Mouse (Mus musculus) MEL-GATA-1-ER (cell line): ENCODE measurements around the gene Pla2g1b.
"Not testable (repeated sequence)": the region's sequence is repeated elsewhere in the genome, so short reads cannot be mapped to it uniquely, and the experiment has no call there.

ENCODE experiments used
- DNase-seq: peaks from one replicate; pipeline ENCODE4 v3.0.0-alpha.2; 2012; ENCODE audit warnings: low read depth; ENCODE audit errors: extremely low read depth

Pla2g1b gene

DNA sequence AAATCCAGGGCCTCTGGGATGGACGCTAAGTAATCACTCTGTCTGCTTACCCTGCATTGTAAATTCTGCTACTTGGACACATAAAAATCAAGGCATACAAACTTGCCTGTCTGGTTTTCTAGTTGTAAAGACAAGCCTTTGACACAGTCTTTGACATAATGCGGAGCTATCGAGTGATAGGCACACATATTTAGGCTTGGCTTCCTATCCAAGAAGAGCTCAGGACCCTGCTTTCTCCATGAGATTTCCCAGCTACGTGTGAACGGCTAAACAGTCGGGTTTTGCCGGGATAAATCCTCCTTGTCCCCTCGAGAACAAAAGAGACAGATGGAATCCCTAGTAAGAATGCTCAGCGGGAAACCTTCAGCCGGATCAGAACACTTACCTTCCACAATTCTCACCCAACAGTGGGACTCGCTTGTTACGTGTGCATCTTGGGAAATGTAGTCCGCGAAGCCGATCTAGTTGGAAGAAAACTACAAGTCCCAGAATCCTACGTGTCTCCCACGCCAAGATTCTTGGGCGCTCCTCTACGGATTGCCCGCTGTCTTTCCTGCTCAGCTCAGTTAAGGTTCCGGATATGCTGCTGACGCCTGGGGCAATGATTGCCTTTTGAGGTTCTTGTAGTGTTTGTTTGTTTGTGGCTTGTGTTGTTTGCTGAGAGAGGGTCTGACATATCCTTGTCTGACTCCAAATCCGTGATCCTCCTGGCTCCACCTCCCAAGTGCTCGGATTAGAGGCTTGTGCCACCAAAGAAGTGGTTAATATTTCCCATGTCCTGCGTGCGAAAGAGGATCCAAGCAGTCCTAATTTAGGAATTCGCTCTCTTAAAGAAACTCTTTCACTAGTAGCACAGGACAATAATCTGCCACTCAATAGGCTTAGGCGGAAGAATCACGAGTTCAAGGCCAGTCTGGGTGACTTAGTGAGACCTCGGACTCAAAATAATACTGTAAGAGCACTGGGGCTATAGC is 18.2 kb downstream of the Pla2g1b start, which contains the start of gene Sirt4:
Sirt4 (minus strand) TSS at position 779 of the 974 bp plus-strand sequence.
- peak; percentile 97 for DNase-seq

GRCm38 (mm10) chr5:115484996-115485395 is 18.9 kb downstream of the Pla2g1b start:
- DNase-seq = no peak

- DNase-seq = no peak
Measured at GRCm38 (mm10) chr5:115485489-115486205, 19.6 kb downstream of the Pla2g1b start.

GRCm38 (mm10) chr5:115486726-115487125 is 20.7 kb downstream of the Pla2g1b start:
- DNase-seq = no peak

GRCm38 (mm10) chr5:115487353-115487752 is 21.3 kb downstream of the Pla2g1b start:
- no peak for DNase-seq

DNA sequence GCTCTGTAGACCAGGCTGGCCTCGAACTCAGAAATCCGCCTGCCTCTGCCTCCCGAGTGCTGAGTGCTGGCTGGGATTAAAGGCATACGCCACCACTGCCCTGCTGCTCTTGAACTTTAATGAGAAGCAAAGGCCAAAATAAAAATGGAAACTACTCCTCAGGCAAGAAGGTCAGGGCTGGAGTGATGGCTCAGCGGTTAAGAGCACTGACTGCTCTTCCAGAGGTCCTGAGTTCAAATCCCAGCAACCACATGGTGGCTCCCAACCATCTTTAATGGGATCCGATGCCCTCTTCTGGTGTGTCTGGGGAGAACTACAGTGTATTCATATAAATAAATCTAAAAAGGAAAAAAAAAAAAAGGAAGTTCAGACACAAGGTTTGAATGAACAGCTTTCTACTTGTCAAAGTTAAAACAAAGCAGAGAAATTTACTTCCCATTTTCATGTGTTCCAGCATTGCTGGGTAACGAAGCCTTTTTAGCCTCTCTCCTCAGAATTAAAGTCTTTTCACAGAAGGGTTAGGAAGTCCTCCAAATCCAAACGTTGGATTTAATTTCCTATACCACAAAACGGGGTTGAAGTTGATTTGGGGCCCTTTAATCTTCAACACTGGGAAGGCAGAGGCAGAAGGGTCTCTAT is 22.0 kb downstream of the Pla2g1b start:
- DNase-seq = peak; percentile 76

DNA sequence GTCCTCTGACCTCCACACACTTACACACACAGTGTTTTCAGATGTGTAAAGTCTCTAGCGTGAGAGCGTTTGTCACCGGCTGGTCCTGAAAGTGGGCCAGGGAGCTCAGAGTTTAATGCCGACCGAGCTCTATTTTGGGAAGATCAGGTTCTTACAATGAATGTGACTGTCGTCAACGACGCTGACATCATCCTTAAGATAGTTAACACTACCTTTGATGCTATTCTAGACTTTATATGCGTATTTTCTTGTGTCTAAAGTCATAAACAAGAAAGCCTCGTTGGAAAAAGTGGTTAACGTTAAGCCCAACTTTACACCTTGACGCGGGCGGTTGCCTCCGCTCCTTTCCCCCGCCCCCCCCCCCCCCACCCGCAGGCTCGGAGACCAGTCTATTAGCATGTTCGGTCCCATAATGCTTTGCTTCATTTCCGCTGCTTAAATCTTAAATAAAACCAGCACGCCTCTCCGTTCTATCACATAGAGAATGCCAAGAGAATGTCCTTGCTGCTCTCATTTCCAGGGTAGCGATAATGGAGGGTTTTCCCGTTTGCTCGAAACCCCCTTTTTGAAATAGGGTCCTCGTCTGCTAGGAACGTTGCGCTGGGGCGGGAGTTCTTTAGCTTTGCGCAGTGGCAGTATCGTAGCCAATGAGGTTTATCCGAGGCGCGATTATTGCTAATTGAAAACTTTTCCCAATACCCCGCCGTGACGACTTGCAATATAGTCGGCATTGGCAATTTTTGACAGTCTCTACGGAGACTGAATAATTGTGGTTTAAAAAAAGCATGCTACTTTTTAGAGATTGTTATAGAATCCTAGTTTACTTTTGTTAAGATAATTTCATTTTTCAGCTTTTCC is 23.0 kb downstream of the Pla2g1b start:
- DNase-seq = peak; percentile 41

DNA sequence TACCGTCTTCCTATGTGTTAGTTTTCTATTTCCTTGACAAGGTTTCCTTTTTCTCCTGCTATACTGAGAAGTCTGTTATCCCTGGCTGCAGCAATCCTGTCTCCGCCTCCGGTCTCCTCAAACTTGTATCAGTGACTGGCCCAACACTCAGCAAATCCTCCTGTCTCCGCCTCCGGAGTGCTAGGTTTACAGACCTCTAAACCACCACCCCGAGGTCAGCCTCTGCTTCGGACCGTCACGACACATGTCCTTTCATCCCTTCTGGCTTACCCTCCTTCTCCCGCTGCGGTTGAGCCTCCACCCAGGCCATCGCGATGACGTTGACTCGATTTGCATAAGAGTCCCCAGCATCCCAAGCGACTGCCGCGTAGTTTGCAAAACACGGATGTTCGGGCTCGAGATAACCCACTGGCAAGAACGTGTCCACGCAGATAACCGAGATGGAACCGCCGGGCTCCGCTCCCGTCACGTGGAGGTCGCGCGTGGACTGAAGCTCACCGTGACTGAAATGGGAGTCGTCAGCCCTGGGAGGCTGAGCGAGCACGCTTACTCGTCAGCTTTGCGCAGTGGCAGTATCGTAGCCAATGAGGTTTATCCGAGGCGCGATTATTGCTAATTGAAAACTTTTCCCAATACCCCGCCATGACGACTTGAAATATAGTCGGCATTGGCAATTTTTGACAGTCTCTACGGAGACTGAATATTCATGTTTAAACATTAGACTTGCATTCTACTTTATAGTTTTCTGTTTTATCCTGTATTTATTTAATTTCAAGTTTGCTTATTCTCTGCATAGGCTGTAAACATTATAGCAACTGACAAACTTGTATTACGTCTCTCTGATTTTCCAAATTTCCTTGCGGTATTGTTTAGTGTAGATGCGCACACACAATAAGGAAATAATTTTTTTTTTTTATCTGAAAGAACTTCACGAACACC is 23.9 kb downstream of the Pla2g1b start:
- DNase-seq = peak; percentile 98

- no peak for DNase-seq
Measured at GRCm38 (mm10) chr5:115490638-115491000, 24.6 kb downstream of the Pla2g1b start.

DNA sequence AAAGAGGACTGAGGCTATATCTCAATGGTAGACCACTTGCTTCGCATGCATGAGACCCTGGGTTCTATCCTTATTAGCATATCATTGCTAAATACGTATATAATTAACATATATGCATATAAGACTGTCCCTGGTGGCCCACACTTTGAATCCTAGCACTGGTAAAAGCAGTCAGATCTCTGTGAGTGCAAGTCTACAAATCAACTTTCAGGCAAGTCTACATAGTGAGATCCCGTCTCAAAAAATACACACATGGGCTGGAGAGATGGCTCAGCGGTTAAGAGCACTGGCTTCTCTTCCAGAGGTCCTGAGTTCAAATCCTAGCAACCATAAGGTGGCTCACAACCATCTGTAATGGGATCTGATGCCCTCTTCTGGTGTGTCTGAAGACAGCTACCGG is 25.0 kb downstream of the Pla2g1b start:
- peak; percentile 35 for DNase-seq

DNA sequence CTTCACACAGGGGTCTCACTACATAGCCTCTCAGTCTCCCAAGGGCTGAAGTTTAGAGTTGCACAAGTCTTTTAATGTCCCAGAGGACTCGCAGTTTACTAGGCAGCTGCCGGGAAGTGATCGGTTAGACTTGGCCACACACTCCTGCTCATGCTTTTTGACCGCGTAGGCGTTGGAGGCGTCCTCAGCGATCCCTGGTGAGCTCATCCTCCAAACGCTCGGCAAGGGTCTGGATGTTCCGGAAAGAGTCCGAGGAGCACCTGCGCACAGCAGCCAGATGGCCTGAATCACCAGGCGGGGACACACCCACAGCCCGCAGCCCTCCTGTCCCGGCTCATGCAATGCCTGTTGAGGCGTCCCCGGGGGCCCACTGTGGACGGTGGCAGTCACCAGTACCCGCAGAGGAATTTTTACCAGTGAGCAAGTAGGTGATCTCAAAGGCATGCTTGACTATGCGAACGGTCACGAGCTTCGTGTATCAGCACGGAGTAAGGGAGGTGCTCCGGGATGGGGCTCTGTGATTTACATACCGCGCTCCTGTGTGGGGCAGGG is 25.8 kb downstream of the Pla2g1b start:
- no peak for DNase-seq

GRCm38 (mm10) chr5:115492711-115493335 is 26.8 kb downstream of the Pla2g1b start:
- no peak for DNase-seq

DNA sequence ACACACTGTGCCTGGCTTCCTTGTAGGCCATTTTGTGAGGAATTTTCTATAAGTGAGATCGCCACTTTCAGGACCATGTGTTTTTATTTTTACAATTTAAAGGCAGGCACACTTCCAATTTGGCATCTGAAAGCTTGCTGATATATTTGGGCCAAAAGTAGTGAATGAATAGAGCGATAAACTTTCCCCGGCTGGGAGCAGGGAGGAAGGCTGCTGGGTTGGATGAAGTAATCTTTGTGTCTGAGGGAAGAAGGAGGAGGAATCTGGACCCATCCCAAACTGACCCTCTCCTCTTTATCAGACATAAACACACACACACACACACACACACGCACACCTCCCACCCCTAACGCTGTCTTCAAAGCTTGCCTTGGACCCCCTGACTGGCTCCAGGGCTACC is 27.4 kb downstream of the Pla2g1b start:
- no peak for DNase-seq

- not testable (repeated sequence) for DNase-seq
Measured at GRCm38 (mm10) chr5:115495618-115496017, 29.6 kb downstream of the Pla2g1b start.

DNA sequence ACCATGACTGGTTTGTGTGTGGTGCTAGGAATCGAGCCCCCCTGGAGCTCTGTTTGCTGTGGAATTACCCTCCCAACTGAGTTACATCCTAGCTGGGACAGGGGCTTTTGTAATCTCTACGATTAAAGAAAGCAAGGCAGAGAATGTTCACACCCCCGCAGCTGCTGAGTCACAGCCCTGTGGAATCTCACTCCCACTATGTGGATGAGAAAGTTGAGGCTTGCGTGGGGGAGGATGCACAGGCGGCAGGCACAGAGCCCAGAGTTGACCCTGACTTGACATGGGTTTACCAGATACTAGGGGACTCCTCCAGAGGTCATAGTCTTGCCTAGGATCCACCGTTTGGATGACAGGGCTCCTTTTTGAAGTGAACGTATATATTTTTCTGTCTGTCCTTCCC is 31.0 kb downstream of the Pla2g1b start:
- DNase-seq = no peak

DNA sequence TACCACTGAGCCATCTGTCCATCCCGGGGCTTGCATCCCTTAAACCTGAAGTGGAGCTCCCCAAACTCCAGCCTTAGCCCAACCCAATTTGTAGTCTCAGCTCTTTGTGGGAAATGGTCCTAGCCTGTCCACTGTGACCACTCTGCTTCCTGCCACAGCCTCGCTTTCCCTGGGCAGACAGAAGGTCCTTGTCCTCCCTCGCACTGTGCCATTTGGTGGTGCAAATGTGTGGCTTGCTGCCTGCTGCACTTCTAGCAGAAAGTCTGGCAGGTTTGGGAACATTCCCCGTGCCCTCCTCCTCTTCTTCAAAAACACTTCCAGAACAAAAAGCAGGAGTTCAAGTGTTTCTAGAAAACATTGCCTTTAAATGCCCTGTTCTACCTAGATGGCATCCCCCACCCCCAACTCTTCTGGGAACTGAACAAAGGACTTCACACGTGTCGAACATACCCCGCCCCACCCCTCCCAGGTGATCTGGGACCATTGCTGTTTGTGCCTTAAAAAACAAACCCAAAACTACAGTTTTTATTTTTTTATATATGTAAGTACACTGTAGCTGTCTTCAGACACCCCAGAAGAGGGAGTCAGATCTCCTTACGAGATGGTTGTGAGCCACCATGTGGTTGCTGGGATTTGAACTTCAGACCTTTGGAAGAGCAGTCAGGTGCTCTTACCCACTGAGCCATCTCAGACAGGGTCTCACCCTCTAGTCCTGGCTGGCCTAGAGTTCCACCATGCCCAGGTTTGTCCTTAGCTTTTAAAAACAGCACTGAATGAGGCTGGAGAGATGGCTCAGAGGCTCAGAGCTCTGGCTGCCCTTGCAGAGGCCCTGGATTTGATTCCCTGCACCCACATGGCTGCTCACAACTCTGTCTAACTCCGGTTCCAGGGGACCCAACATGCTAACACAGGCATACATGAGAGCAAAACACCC is 32.5 kb downstream of the Pla2g1b start:
- DNase-seq = no peak

GRCm38 (mm10) chr5:115500383-115500935 is 34.4 kb downstream of the Pla2g1b start:
- DNase-seq = no peak

DNA sequence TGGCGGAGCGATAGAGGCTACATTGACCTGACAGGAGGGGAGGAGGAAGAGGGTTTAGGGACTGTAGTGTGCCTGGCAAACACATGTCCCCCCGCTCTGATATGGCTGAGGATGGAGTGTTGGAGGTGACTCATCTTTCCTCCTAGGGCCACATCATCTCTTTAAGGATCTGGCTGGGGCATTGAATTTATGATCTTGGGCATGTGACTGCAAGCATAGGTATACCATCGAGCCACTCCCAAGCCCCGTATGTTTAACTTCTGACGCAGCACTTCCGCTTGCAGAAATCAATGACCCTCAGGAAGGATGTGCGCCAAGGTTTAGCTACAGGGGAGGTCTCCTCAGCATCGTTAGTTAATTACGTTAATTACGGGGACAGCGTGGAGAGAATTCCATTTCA is 37.0 kb downstream of the Pla2g1b start:
- DNase-seq = no peak
